Mouse (Mus musculus) cerebellum, adult 9-11 months (tissue): ENCODE data around the gene Gm17349.
A peak's percentile ranks its signal among the peaks of the same experiment; 100 is the strongest.

Experiments
- DNase-seq: peaks from one replicate; pipeline ENCODE4 v3.0.0; 2022

Gm17349 gene

GRCm38 (mm10) chr15:99699715-99700114 is 5.6 kb downstream of the Gm17349 start:
- DNase-seq: peak; percentile 41

- DNase-seq: peak; percentile 61
Observed at GRCm38 (mm10) chr15:99698533-99699085, 6.7 kb downstream of the Gm17349 start.

- DNase-seq: no peak
Observed at GRCm38 (mm10) chr15:99697309-99697708, 8.0 kb downstream of the Gm17349 start.

GRCm38 (mm10) chr15:99691976-99692375 is 13.3 kb downstream of the Gm17349 start:
- no peak for DNase-seq

GRCm38 (mm10) chr15:99690924-99691323 is 14.4 kb downstream of the Gm17349 start:
- DNase-seq: no peak

GRCm38 (mm10) chr15:99688712-99689111 is 16.6 kb downstream of the Gm17349 start:
- DNase-seq: peak; percentile 82

GRCm38 (mm10) chr15:99684156-99684555 is 21.1 kb downstream of the Gm17349 start:
- no peak for DNase-seq

GRCm38 (mm10) chr15:99682880-99683279 is 22.4 kb downstream of the Gm17349 start:
- no peak for DNase-seq

GRCm38 (mm10) chr15:99679008-99679407 is 26.3 kb downstream of the Gm17349 start:
- DNase-seq: no peak

- DNase-seq: peak; percentile 50
Observed at GRCm38 (mm10) chr15:99678063-99678800, 27.1 kb downstream of the Gm17349 start.

- DNase-seq: peak; percentile 55
Observed at GRCm38 (mm10) chr15:99677089-99677488, 28.2 kb downstream of the Gm17349 start.

GRCm38 (mm10) chr15:99674866-99675265 is 30.4 kb downstream of the Gm17349 start:
- peak; percentile 60 for DNase-seq

- no peak for DNase-seq
Observed at GRCm38 (mm10) chr15:99671783-99672182, 33.5 kb downstream of the Gm17349 start.

GRCm38 (mm10) chr15:99670964-99671670 is 34.2 kb downstream of the Gm17349 start:
- DNase-seq: peak; percentile 67

GRCm38 (mm10) chr15:99670154-99670821 is 35.0 kb downstream of the Gm17349 start, which contains the start of gene Asic1:
Gene Asic1 (plus strand): TSS chr15:99670368.
- peak; percentile 87 for DNase-seq

GRCm38 (mm10) chr15:99669392-99669791 is 35.9 kb downstream of the Gm17349 start:
- no peak for DNase-seq

- DNase-seq: peak; percentile 85
Observed at GRCm38 (mm10) chr15:99668881-99669280, 36.4 kb downstream of the Gm17349 start.

GRCm38 (mm10) chr15:99667544-99667943 is 37.7 kb downstream of the Gm17349 start:
- DNase-seq: no peak

- DNase-seq: peak; percentile 82
Observed at GRCm38 (mm10) chr15:99664600-99665451, 40.5 kb downstream of the Gm17349 start.

GRCm38 (mm10) chr15:99663964-99664599 is 41.2 kb downstream of the Gm17349 start:
- DNase-seq: peak; percentile 66

GRCm38 (mm10) chr15:99662371-99662770 is 42.9 kb downstream of the Gm17349 start:
- peak; percentile 45 for DNase-seq
